Mouse (Mus musculus): ENCODE data around the gene Spin1.

- no peak for TF ChIP-seq CTCF (IDR thresholded peaks at IDR 0.05)
- no peak for TF ChIP-seq EP300 (IDR thresholded peaks at IDR 0.05)
These were observed 11.6 kb upstream of the Spin1 start for GRCm38 (mm10) chr13:51089058-51089457.

Data from lung, postnatal 0 days (tissue).